Mouse (Mus musculus): ENCODE data around the gene Eif3l. TPM values are rescaled to one million over a fixed set of nuclear protein-coding genes. Genes with fewer than 3 reads are reported as not detected.

Gene Eif3l
- 14.6 and 36.2 TPM in 2 replicates for polyA plus RNA-seq (2012)

GRCm38 (mm10) chr15:79074913-79075532, at the start of gene Eif3l:
Gene Eif3l (plus strand): TSS chr15:79075179.
- no peak for TF ChIP-seq GATA1 (IDR thresholded peaks at IDR 0.05; ENCODE audit: low read length)

- TF ChIP-seq GATA1 (IDR thresholded peaks at IDR 0.05; ENCODE audit: low read length): no peak
These were observed 49.2 kb upstream of the Eif3l start for GRCm38 (mm10) chr15:79025687-79026308.

- TF ChIP-seq GATA1 (IDR thresholded peaks at IDR 0.05; ENCODE audit: low read length): no peak
These were observed 48.3 kb upstream of the Eif3l start for GRCm38 (mm10) chr15:79026511-79027290.

- no peak for TF ChIP-seq GATA1 (IDR thresholded peaks at IDR 0.05; ENCODE audit: low read length)
These were observed 47.4 kb upstream of the Eif3l start for GRCm38 (mm10) chr15:79027291-79028205.

- TF ChIP-seq GATA1 (IDR thresholded peaks at IDR 0.05; ENCODE audit: low read length): no peak
These were observed 46.7 kb upstream of the Eif3l start, which contains the start of gene H1f0 for GRCm38 (mm10) chr15:79028237-79028738. Gene H1f0 (plus strand): TSS chr15:79028450.

GRCm38 (mm10) chr15:79028823-79029484, 46.0 kb upstream of the Eif3l start:
- TF ChIP-seq GATA1 (IDR thresholded peaks at IDR 0.05; ENCODE audit: low read length): no peak

GRCm38 (mm10) chr15:79029519-79030241, 45.3 kb upstream of the Eif3l start:
- no peak for TF ChIP-seq GATA1 (IDR thresholded peaks at IDR 0.05; ENCODE audit: low read length)

GRCm38 (mm10) chr15:79030551-79031435, 44.2 kb upstream of the Eif3l start:
- no peak for TF ChIP-seq GATA1 (IDR thresholded peaks at IDR 0.05; ENCODE audit: low read length)

- no peak for TF ChIP-seq GATA1 (IDR thresholded peaks at IDR 0.05; ENCODE audit: low read length)
These were observed 37.1 kb upstream of the Eif3l start for GRCm38 (mm10) chr15:79037913-79038328.

GRCm38 (mm10) chr15:79038331-79038730, 36.6 kb upstream of the Eif3l start:
- TF ChIP-seq GATA1 (IDR thresholded peaks at IDR 0.05; ENCODE audit: low read length): no peak

- no peak for TF ChIP-seq GATA1 (IDR thresholded peaks at IDR 0.05; ENCODE audit: low read length)
These were observed 36.1 kb upstream of the Eif3l start for GRCm38 (mm10) chr15:79038853-79039252.

GRCm38 (mm10) chr15:79040501-79041416, 34.2 kb upstream of the Eif3l start:
- TF ChIP-seq GATA1 (IDR thresholded peaks at IDR 0.05; ENCODE audit: low read length): no peak
